Mouse (Mus musculus): ENCODE data around the gene Cenpe.
A peak's percentile ranks its signal among the peaks of the same experiment; 100 is the strongest.

Cenpe gene

GRCm38 (mm10) chr3:135280669-135281415 is 68.5 kb downstream of the Cenpe start, which contains the start of gene Bdh2:
Gene Bdh2 (plus strand): TSS chr3:135281221.
- peak; percentile 73 for DNase-seq (ENCODE audit: low read depth, low spot score)

- DNase-seq (ENCODE audit: low read depth, low spot score) = no peak
Measured at GRCm38 (mm10) chr3:135281701-135282100, 69.4 kb downstream of the Cenpe start.

- no peak for DNase-seq (ENCODE audit: low read depth, low spot score)
Measured at GRCm38 (mm10) chr3:135285256-135285655, 72.9 kb downstream of the Cenpe start.

GRCm38 (mm10) chr3:135285807-135286206 is 73.5 kb downstream of the Cenpe start:
- DNase-seq (ENCODE audit: low read depth, low spot score) = no peak

GRCm38 (mm10) chr3:135288138-135288750 is 75.9 kb downstream of the Cenpe start:
- no peak for DNase-seq (ENCODE audit: low read depth, low spot score)

- DNase-seq (ENCODE audit: low read depth, low spot score) = no peak
Measured at GRCm38 (mm10) chr3:135289148-135289547, 76.8 kb downstream of the Cenpe start.

- peak; percentile 24 for DNase-seq (ENCODE audit: low read depth, low spot score)
Measured at GRCm38 (mm10) chr3:135290249-135290894, 78.0 kb downstream of the Cenpe start.

- DNase-seq (ENCODE audit: low read depth, low spot score) = no peak
Measured at GRCm38 (mm10) chr3:135293703-135294102, 81.4 kb downstream of the Cenpe start.

GRCm38 (mm10) chr3:135295559-135295958 is 83.2 kb downstream of the Cenpe start:
- DNase-seq (ENCODE audit: low read depth, low spot score) = no peak

- no peak for DNase-seq (ENCODE audit: low read depth, low spot score)
Measured at GRCm38 (mm10) chr3:135298560-135298959, 86.2 kb downstream of the Cenpe start.

- DNase-seq (ENCODE audit: low read depth, low spot score) = no peak
Measured at GRCm38 (mm10) chr3:135300081-135300480, 87.7 kb downstream of the Cenpe start.

- no peak for DNase-seq (ENCODE audit: low read depth, low spot score)
Measured at GRCm38 (mm10) chr3:135304060-135304459, 91.7 kb downstream of the Cenpe start.

GRCm38 (mm10) chr3:135304566-135304965 is 92.2 kb downstream of the Cenpe start:
- DNase-seq (ENCODE audit: low read depth, low spot score) = no peak

GRCm38 (mm10) chr3:135307411-135308259 is 95.3 kb downstream of the Cenpe start, which contains the start of gene Slc9b2:
Gene Slc9b2 (plus strand): TSS chr3:135307700.
- no peak for DNase-seq (ENCODE audit: low read depth, low spot score)

GRCm38 (mm10) chr3:135312916-135313491 is 100.7 kb downstream of the Cenpe start:
- DNase-seq (ENCODE audit: low read depth, low spot score) = no peak

GRCm38 (mm10) chr3:135313727-135314126 is 101.4 kb downstream of the Cenpe start:
- DNase-seq (ENCODE audit: low read depth, low spot score) = no peak

GRCm38 (mm10) chr3:135314811-135315210 is 102.5 kb downstream of the Cenpe start:
- no peak for DNase-seq (ENCODE audit: low read depth, low spot score)

- DNase-seq (ENCODE audit: low read depth, low spot score) = no peak
Measured at GRCm38 (mm10) chr3:135315720-135316425, 103.5 kb downstream of the Cenpe start.

GRCm38 (mm10) chr3:135318331-135318730 is 106.0 kb downstream of the Cenpe start:
- no peak for DNase-seq (ENCODE audit: low read depth, low spot score)
